Mouse (Mus musculus) macrophage (primary cell): ENCODE results near the gene 4930558C23Rik. TPM values are rescaled to one million over a fixed set of nuclear protein-coding genes. Genes with fewer than 3 reads are reported as not detected.
"Not testable (repeated sequence)": the region's sequence is repeated elsewhere in the genome, so short reads cannot be mapped to it uniquely, and the experiment has no call there.

Experiments
- H3K27ac ChIP-seq: fragments of 350-480 bp; formaldehyde crosslinking; 2 replicates; pipeline ENCODE4 v1.9.0; 2021
- H3K36me3 ChIP-seq: fragments of 350-480 bp; formaldehyde crosslinking; 2 replicates; pipeline ENCODE4 v1.9.0; 2021; ENCODE audit errors: inconsistent target
- H3K4me3 ChIP-seq: fragments of 350-480 bp; formaldehyde crosslinking; 2 replicates; pipeline ENCODE4 v1.9.0; 2021; ENCODE audit errors: inconsistent target
- H3K79me2 ChIP-seq: fragments of 350-480 bp; formaldehyde crosslinking; 2 replicates; pipeline ENCODE4 v1.9.0; 2021; ENCODE audit errors: inconsistent target
- WGBS: methylation state at CpG from one replicate; pipeline ENCODE4 v1.1.7; 2026; ENCODE audit warnings: inconsistent platforms; ENCODE audit not compliant: missing documents; 5-methylcytosine and 5-hydroxymethylcytosine counted together
- polyA plus RNA-seq: library from polyadenylated mRNA; stranded (reverse); fragments of 250-400 nt; gene quantifications from 3 replicates; pipeline ENCODE4 v1.2.4, GENCODE M21; 2018; ENCODE audit warnings: inconsistent platforms

The 4930558C23Rik gene
- polyA plus RNA-seq, 1 experiment from 2014 or later, result not detected

GRCm38 (mm10) chr3:95426476-95426875 lies 23.8 kb upstream of the 4930558C23Rik start:
- H3K36me3 ChIP-seq, H3K27ac ChIP-seq, H3K79me2 ChIP-seq, H3K4me3 ChIP-seq: not testable (repeated sequence)
- WGBS, result 91% methylated on average over 5 of the region's 5 CpGs

- H3K79me2 ChIP-seq, result no peaks in the 10 kb centered on the region
- no peak overlapping the region for H3K27ac ChIP-seq
- no peaks in the 10 kb centered on the region for H3K36me3 ChIP-seq
- WGBS, result 96% methylated on average over 4 of the region's 6 CpGs
- no peak overlapping the region for H3K4me3 ChIP-seq
Measured at GRCm38 (mm10) chr3:95417866-95418265, 15.2 kb upstream of the 4930558C23Rik start.

GRCm38 (mm10) chr3:95412268-95412667 lies 9.6 kb upstream of the 4930558C23Rik start:
- Histone ChIP-seq H3K79me2 (no peaks in the 10 kb centered on the region), H3K4me3 (no peak overlapping the region), H3K36me3 (no peaks in the 10 kb centered on the region), H3K27ac (no peak overlapping the region)
- 93% methylated on average over 1 of the region's 1 CpGs for WGBS

GRCm38 (mm10) chr3:95408852-95409251 lies 6.2 kb upstream of the 4930558C23Rik start:
- Histone ChIP-seq H3K4me3 (no peak overlapping the region), H3K27ac (no peak overlapping the region), H3K36me3 (no peaks in the 10 kb centered on the region), H3K79me2 (no peaks in the 10 kb centered on the region)
- WGBS, result 100% methylated on average over 2 of the region's 2 CpGs

- H3K4me3 ChIP-seq, result no peak overlapping the region
- 18% methylated on average over 1 of the region's 1 CpGs for WGBS
- H3K36me3 ChIP-seq, result no peaks in the 10 kb centered on the region
- H3K79me2 ChIP-seq, result no peaks in the 10 kb centered on the region
- H3K27ac ChIP-seq, result no peak overlapping the region
Measured at GRCm38 (mm10) chr3:95407728-95408127, 5.1 kb upstream of the 4930558C23Rik start.

- Histone ChIP-seq H3K27ac (no peak overlapping the region), H3K4me3 (no peak overlapping the region), H3K36me3 (no peaks in the 10 kb centered on the region), H3K79me2 (no peaks in the 10 kb centered on the region)
- WGBS, result 82% methylated on average over 4 of the region's 4 CpGs
Measured at GRCm38 (mm10) chr3:95394385-95394784, 8.3 kb downstream of the 4930558C23Rik start.

- WGBS, result 69% methylated on average over 5 of the region's 5 CpGs
- H3K4me3 ChIP-seq, result no peak overlapping the region
- H3K79me2 ChIP-seq, result no peaks in the 10 kb centered on the region
- no peaks in the 10 kb centered on the region for H3K36me3 ChIP-seq
- no peak overlapping the region for H3K27ac ChIP-seq
Measured at GRCm38 (mm10) chr3:95385401-95386075, 17.1 kb downstream of the 4930558C23Rik start.

- no peaks in the 10 kb centered on the region for H3K79me2 ChIP-seq
- H3K36me3 ChIP-seq, result no peaks in the 10 kb centered on the region
- no peak overlapping the region for H3K27ac ChIP-seq
- no peak overlapping the region for H3K4me3 ChIP-seq
- 97% methylated on average over 8 of the region's 10 CpGs for WGBS
Measured at GRCm38 (mm10) chr3:95373208-95373607, 29.4 kb downstream of the 4930558C23Rik start.

- Histone ChIP-seq H3K4me3 (no peak overlapping the region), H3K79me2 (no peaks in the 10 kb centered on the region), H3K27ac (no peak overlapping the region), H3K36me3 (no peaks in the 10 kb centered on the region)
Measured at GRCm38 (mm10) chr3:95370101-95370500, 32.5 kb downstream of the 4930558C23Rik start.

GRCm38 (mm10) chr3:95360276-95360675 lies 42.4 kb downstream of the 4930558C23Rik start:
- H3K36me3 ChIP-seq, H3K27ac ChIP-seq, H3K79me2 ChIP-seq, H3K4me3 ChIP-seq: not testable (repeated sequence)
- 83% methylated on average over 3 of the region's 3 CpGs for WGBS

GRCm38 (mm10) chr3:95357746-95358145 lies 44.9 kb downstream of the 4930558C23Rik start:
- 96% methylated on average over 2 of the region's 2 CpGs for WGBS
- no peak overlapping the region for H3K27ac ChIP-seq
- H3K79me2 ChIP-seq, result peaks cover 24% of the 10 kb centered on the region
- no peak overlapping the region for H3K4me3 ChIP-seq
- peaks cover 10% of the 10 kb centered on the region; the same call in 1 of the 2 replicates for H3K36me3 ChIP-seq

GRCm38 (mm10) chr3:95356701-95357449 lies 45.8 kb downstream of the 4930558C23Rik start, which contains the start of gene Setdb1:
Gene Setdb1, minus strand, starts transcription at chr3:95357202.
- WGBS, result under 1% methylated on average over 23 of the region's 57 CpGs
- not testable (repeated sequence) for H3K27ac ChIP-seq
- peaks cover 18% of the 10 kb centered on the region; the same call in 1 of the 2 replicates for H3K36me3 ChIP-seq

GRCm38 (mm10) chr3:95355911-95356544 lies 46.6 kb downstream of the 4930558C23Rik start:
- Histone ChIP-seq H3K4me3 (peak overlapping the region; percentile 46), H3K36me3 (peaks cover 18% of the 10 kb centered on the region; the same call in 1 of the 2 replicates), H3K79me2 (peaks cover 25% of the 10 kb centered on the region)
- WGBS, result 30% methylated on average over 4 of the region's 19 CpGs
- H3K27ac ChIP-seq, result not testable (repeated sequence)

More at GRCm38 (mm10) chr3:95356701-95357449, 45.8 kb downstream of the 4930558C23Rik start, which contains the start of gene Setdb1:
- Histone ChIP-seq H3K4me3 (peak within 1 kb of the TSS; percentile 46), H3K79me2 (peaks cover 25% of the 10 kb centered on the region)

- Histone ChIP-seq H3K36me3 (peaks cover 69% of the 10 kb centered on the region), H3K27ac (no peak overlapping the region), H3K4me3 (no peak overlapping the region), H3K79me2 (peaks cover 15% of the 10 kb centered on the region; the same call in 1 of the 2 replicates)
Measured at GRCm38 (mm10) chr3:95349491-95349890, 53.1 kb downstream of the 4930558C23Rik start.

GRCm38 (mm10) chr3:95348343-95348742 lies 54.3 kb downstream of the 4930558C23Rik start:
- peaks cover 68% of the 10 kb centered on the region for H3K36me3 ChIP-seq
- H3K4me3 ChIP-seq, H3K27ac ChIP-seq, H3K79me2 ChIP-seq: not testable (repeated sequence)
- 94% methylated on average over 4 of the region's 5 CpGs for WGBS
